Mouse (Mus musculus): ENCODE data around the gene Slc25a28.
A peak's percentile ranks its signal among the peaks of the same experiment; 100 is the strongest.

Slc25a28 gene

GRCm38 (mm10) chr19:43674730-43675524, at the start of gene Slc25a28:
TSS of gene Slc25a28 (minus strand) at chr19:43674881.
- peak; percentile 90 to 95 for DNase-seq (ENCODE audit: low spot score in 2 of 2)

DNA sequence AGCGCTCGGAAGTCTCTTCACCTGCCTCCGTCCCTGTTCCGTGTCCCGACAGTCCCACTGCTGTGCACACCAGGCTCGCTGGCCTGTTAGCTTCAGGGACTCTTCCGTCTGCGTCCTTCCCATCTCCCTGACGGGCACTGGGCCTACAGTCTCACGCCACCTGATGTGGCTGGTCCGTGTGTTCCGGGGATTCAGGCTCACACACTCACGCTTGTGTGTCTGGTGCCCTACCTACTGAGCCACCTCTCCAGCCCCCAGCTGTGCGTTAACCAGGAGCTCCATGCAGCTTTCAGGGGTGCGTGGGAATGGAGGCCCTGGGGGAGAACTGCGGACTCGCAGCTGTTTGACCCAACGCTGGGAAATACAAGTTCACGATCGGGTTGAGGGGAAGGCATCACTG, 49.5 kb upstream of the Slc25a28 start:
- DNase-seq (ENCODE audit: low spot score in 2 of 2) = no peak

GRCm38 (mm10) chr19:43723501-43723900, 48.8 kb upstream of the Slc25a28 start:
- no peak for DNase-seq (ENCODE audit: low spot score in 2 of 2)

GRCm38 (mm10) chr19:43722891-43723290, 48.2 kb upstream of the Slc25a28 start:
- DNase-seq (ENCODE audit: low spot score in 2 of 2) = no peak

DNA sequence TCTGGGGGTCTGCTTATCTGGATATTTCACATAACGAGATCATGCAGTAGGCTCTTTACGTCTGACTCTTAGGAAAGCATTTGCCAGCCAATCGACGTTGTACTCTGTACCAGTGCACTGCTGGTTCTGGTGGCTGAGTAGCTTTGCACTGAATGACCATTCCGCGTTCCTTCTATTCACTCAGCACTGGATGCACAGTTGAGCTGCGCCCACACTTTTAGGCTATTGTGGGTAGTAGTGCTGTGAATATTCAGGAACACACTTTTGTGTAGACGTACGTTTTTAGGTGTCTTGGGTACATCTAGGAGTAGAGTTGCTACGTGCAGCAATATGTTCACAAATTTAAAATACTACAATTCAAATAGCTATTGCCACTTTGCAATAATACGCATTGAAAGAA, 45.4 kb upstream of the Slc25a28 start:
- no peak for DNase-seq (ENCODE audit: low spot score in 2 of 2)

DNA sequence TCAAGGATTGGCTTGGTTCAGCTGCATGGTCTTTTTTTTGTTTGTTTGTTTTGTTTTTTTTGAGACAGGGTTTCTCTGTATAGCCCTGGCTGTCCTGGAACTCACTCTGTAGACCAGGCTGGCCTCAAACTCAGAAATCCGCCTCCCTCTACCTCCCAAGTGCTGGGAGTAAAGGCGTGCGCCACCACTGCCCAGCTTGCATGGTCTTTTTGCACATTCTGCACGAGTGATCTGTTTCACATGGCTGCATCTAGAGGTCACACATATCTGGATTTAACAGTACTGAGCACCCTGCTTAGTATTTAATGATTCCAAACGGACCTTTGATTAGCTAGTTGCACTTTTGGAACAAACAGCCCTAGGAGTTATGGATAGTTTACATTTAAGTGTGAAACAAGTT, 37.3 kb upstream of the Slc25a28 start:
- no peak for DNase-seq (ENCODE audit: low spot score in 2 of 2)

- DNase-seq (ENCODE audit: low spot score in 2 of 2) = no peak
Measured at GRCm38 (mm10) chr19:43711159-43711916, 36.7 kb upstream of the Slc25a28 start.

DNA sequence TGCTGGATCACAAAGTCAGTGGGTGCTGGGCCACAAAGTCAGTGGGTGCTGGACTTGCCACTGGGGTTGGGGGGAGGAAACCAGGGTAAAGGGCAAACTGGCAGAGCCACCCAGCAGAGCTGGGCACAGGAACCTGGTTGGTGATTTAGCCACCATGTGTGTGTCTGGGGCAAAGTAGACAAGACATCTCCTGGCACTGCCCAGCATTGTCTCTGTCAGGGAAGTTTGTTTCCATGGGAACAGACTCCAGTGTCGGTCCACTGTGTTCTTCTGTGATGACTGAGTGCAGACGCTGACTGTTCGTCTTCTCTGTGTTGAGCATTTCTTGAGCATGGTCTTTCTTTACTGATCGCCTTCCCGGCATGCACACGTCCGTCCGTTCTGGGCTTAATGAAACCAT, 34.6 kb upstream of the Slc25a28 start:
- no peak for DNase-seq (ENCODE audit: low spot score in 2 of 2)

- no peak for DNase-seq (ENCODE audit: low spot score in 2 of 2)
Measured at GRCm38 (mm10) chr19:43708206-43708605, 33.5 kb upstream of the Slc25a28 start.

DNA sequence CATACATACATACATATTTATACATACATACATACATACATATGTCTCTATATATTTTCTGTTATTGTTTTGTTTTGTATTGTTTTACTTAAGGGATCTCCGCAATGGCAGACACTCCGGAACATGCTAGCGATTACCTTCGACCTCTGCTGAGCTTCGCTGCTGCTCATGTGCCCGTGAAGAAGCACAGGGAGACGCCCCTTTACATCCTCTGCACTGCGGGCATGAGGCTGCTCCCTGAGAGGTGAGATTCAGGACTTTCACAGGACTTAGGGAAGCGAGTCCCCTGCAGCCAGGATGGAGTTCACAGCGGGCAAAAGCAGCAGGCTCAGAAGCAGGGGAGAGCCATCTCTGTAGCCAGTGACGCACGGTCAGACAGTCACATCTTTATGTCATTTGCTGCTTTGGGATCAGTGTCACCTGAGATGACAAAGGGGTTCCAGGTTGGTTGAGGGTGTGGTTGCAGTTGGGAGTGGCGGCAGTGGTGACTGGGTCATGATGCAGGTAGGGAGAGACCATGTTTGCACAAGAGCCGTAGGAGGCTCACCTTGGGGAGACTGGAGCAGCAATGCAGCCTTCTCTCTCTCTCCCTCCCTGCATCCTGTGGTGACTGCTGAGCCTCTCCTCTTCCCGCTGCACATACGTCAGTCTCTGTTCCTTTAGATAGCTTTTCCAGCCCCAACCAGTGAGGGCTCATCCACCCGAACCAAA, 30.3 kb upstream of the Slc25a28 start:
- DNase-seq (ENCODE audit: low spot score in 2 of 2) = no peak

DNA sequence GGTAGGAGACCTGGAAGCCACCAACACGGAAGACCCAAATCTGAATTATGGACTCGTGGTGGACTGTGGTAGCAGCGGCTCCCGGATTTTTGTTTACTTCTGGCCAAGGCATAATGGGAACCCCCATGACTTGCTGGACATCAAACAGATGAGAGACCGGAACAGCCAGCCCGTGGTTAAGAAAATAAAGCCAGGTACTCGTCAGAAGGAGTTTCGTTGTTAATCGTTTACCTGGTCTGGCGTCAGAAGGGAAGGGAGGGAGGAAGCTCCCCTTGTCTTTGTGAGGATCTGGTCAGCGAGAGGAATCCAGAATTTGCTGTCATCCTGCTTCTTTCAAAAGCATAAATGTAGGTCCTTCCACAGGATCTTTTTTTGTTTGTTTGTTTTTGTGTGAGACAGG, 29.5 kb upstream of the Slc25a28 start:
- DNase-seq (ENCODE audit: low spot score in 2 of 2) = no peak

GRCm38 (mm10) chr19:43699763-43700155, 25.1 kb upstream of the Slc25a28 start:
- DNase-seq (ENCODE audit: low spot score in 2 of 2) = no peak

GRCm38 (mm10) chr19:43699021-43699762, 24.5 kb upstream of the Slc25a28 start:
- no peak for DNase-seq (ENCODE audit: low spot score in 2 of 2)

GRCm38 (mm10) chr19:43697666-43698370, 23.1 kb upstream of the Slc25a28 start:
- DNase-seq (ENCODE audit: low spot score in 2 of 2) = no peak

GRCm38 (mm10) chr19:43695514-43695964, 20.9 kb upstream of the Slc25a28 start:
- no peak for DNase-seq (ENCODE audit: low spot score in 2 of 2)

DNA sequence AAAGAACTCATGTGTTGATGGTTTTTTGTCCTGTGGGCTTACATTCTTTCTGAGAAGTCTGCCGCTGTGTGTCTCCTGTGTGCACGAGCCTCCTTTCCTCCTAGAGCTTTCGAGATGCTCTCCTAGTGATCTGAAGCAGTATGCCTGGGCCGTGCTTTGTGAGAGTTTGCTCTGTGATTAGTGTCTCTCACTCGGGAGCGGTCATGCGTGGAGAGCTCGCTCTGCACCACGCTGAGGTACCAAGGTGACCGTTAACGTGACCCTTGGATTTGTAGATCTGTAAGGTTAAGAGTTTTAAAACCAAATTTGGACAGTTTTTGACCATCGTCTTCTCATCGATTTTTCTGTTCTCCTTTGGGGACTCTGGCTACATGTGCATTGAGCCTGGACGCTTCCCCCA, 18.1 kb upstream of the Slc25a28 start:
- DNase-seq (ENCODE audit: low spot score in 2 of 2) = no peak

GRCm38 (mm10) chr19:43689419-43690246, 15.0 kb upstream of the Slc25a28 start, which contains the start of gene Entpd7:
TSS of gene Entpd7 (plus strand) at chr19:43689672.
- peak; percentile 86 to 88 for DNase-seq (ENCODE audit: low spot score in 2 of 2)

DNA sequence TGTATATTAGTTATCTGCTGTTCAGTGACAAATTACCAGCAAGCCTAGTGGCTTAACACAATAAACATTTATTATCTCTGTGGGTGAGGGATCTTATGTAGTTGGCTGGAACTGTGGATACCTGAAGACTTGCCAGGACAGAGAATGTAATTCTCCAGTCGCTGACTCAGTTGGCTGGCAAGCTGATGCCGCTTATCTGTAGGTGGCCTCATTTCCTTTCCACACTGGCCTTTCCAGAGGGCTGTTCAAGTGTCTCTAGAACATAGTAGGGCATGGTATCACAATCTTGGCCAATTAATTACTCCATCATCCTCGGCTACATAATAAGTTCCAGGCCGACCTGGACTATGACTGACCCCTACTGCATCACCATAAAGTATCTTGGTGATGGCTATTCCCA, 6.9 kb upstream of the Slc25a28 start:
- no peak for DNase-seq (ENCODE audit: low spot score in 2 of 2)

DNA sequence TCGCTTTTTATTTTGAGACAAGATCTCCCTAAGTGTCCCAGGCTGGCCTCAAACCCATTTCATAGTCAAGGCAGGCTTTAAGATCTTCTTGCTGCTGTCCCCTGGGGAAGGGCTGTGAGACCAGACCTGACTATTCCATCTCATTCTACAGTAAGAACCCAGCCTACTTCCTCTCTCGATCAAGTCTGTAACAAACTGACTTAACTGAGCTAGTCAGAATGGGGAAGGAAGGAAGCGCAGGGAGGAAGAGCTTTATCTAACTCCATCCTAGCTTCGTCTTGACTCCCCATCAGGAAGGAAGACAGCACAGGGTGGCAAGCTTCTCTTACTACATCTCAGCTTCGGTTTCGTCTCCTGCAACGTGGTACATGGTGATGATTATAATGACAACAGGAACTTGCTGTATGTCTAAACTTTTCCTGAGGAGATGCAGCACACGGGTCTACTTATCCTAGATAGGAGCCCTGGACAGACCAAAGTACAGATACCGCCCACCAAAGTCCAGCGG, 4.8 kb upstream of the Slc25a28 start:
- no peak for DNase-seq (ENCODE audit: low spot score in 2 of 2)

DNA sequence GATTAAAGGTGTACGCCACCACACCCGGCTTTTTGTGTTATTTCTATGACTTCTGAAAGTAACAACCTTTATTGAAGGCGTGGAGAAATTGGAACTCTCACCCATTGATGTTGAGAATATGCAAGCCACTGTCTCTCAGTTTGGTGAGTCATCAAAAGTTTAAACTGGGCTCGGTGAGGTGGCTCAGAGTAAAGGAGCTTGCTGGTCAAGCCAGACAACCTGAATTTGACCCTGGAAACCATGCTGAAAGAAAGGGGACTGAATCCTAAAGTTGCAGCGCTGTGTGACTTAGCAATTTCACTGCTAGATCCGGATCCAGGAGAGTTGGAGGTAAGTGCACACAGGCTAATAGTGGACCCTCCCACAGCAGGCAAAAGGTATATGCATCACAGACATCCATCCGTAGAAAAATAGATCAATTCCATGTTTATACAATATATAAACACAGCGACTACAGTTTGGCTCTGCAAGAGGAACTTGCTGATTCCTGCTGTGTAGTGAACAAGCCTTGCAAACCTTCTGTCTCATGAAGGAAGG, 3.9 kb upstream of the Slc25a28 start:
- no peak for DNase-seq (ENCODE audit: low spot score in 2 of 2)
